Mouse (Mus musculus) bone marrow, adult 2 months (tissue): ENCODE measurements around the gene Zfp280d.

Experiments used
- CTCF ChIP-seq: fragments of 200-500 bp; IDR thresholded peaks from 2 replicates; pipeline ENCODE4 v1.5.1; 2011; ENCODE audit warnings: low read length, control low read depth; ENCODE audit not compliant: control insufficient read depth, insufficient read depth
- POLR2A ChIP-seq: fragments of 200-500 bp; IDR thresholded peaks from 2 replicates; pipeline ENCODE4 v1.6.1; 2011; ENCODE audit warnings: low read depth, mild to moderate bottlenecking, control low read depth, low read length, borderline replicate concordance; ENCODE audit not compliant: control insufficient read depth

- TF ChIP-seq CTCF, result no peak
- TF ChIP-seq POLR2A, result no peak
Measured at GRCm38 (mm10) chr9:72400121-72400520, 125.5 kb downstream of the Zfp280d start.
